Mouse (Mus musculus) small intestine, adult 2 months (tissue): ENCODE measurements at regions not wholly inside any gene's neighbourhood (a gene's known extent, or its start where the extent isn't known, plus 50 kb on each side); places are given as distances from the start of the nearest gene placed in this dataset.

ENCODE experiments used
- H3K27ac ChIP-seq: fragments of 200-500 bp; 2 replicates; pipeline ENCODE4 v1.5.1; 2012; ENCODE audit warnings: low read depth, low read length, control low read depth, inconsistent platforms; ENCODE audit not compliant: insufficient read depth
- H3K27me3 ChIP-seq: fragments of 200-500 bp; 2 replicates; pipeline ENCODE4 v1.6.1; 2012; ENCODE audit warnings: mild to moderate bottlenecking, moderate library complexity, low read length, inconsistent platforms; ENCODE audit not compliant: control insufficient read depth, insufficient read depth
- H3K36me3 ChIP-seq: fragments of 200-500 bp; 2 replicates; pipeline ENCODE4 v1.6.1; 2012; ENCODE audit warnings: mild to moderate bottlenecking, low read length, control low read depth, inconsistent platforms; ENCODE audit not compliant: control insufficient read depth, insufficient read depth
- H3K4me1 ChIP-seq: fragments of 200-500 bp; 2 replicates; pipeline ENCODE4 v1.6.1; 2012; ENCODE audit warnings: low read length, inconsistent platforms, mixed read lengths; ENCODE audit not compliant: control insufficient read depth, insufficient read depth, insufficient read length
- H3K4me3 ChIP-seq: fragments of 200-500 bp; 2 replicates; pipeline ENCODE4 v1.5.1; 2012; ENCODE audit warnings: low read depth, mild to moderate bottlenecking, control low read depth, inconsistent platforms, low read length, moderate library complexity
- CTCF ChIP-seq: fragments of 200-500 bp; IDR thresholded peaks from 2 replicates; pipeline ENCODE4 v1.5.1; 2012; ENCODE audit warnings: low read depth, mild to moderate bottlenecking, control low read depth, inconsistent platforms, low read length, moderate library complexity, mixed read lengths; ENCODE audit not compliant: insufficient replicate concordance, insufficient read length; ENCODE audit errors: extremely low read depth
- POLR2A ChIP-seq: fragments of 200-500 bp; IDR thresholded peaks from 2 replicates; pipeline ENCODE4 v1.6.1; 2012; ENCODE audit warnings: low read depth, mild to moderate bottlenecking, control low read depth, inconsistent platforms, low read length, moderate library complexity
- WGBS: fragments of 180-500 bp; shearing (Covaris S2); methylation state at CpG from one replicate; pipeline ENCODE4 v1.1.7; 2018; 5-methylcytosine and 5-hydroxymethylcytosine counted together

DNA sequence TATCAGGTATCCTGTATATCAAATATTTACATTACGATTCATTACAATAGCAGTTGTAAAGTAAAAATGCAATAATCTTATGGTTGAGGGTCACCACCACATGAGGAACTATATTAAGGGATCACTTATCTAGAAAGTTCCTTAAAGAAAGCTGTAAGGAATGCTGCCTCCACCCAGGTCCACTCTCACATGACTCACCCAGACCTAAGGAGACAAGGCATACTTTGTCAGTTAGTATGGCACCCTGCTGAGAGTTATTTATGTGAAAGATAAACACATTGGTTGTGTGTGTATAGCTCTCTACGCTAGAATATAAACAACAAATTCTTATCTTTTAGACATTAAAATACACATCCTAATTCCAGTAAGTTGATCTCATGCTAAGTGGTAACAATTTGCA, 619.6 kb upstream of the Cited2 start:
- WGBS: 59% methylated on average over 2 of the region's 2 CpGs
- no peak overlapping the region for H3K4me3 ChIP-seq

DNA sequence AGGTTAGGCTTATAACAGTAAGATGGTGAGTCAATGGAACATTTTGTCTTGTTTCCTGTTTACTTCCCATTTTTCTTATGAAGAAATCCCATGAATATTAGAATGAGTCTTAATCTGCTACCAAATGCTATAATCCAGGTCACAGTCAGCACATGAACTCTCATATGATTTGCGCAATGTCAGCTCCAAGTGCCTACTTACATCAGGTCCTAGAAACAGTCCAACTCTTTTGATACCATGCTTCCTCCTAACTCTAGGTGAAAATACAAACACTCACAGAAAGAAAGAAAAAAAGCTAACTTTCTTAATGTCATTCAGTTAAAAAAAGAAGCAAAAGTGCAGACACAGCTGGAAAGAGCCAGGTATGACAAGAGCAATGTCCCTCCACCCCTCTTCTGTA, 616.2 kb upstream of the Cited2 start:
- no peaks in the 10 kb centered on the region for H3K4me1 ChIP-seq
- 100% methylated on average over 1 of the region's 1 CpGs for WGBS
- H3K27me3 ChIP-seq: no peaks in the 10 kb centered on the region
- no peak overlapping the region for H3K27ac ChIP-seq
- no peak overlapping the region for H3K4me3 ChIP-seq
- no peaks in the 10 kb centered on the region for H3K36me3 ChIP-seq
- no peak for TF ChIP-seq CTCF
- no peak for TF ChIP-seq POLR2A

More for the DNA sequence above, 619.6 kb upstream of the Cited2 start:
- Histone ChIP-seq H3K27me3 (no peaks in the 10 kb centered on the region), H3K4me1 (no peaks in the 10 kb centered on the region), H3K36me3 (no peaks in the 10 kb centered on the region), H3K27ac (no peak overlapping the region)
- TF ChIP-seq POLR2A (no peak), CTCF (no peak)

DNA sequence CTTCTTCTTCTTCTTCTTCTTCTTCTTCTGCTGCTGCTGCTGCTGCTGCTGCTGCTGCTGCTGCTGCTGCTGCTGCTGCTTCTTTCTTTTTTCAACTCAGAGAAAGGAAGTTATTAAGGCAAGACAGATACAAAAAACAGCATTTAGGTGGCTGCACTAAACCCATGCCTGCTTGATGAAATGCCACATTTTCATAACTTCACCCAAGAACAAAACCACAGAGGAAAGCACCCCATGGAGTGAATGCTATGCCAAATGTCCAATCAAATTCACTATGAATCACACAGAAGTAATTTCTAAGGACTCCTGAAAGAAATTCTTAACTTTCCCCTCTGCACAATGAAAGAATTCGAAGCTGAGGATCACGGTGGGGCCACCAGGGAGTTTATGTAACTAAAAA, 611.9 kb upstream of the Cited2 start:
- H3K36me3 ChIP-seq: no peaks in the 10 kb centered on the region
- 84% methylated on average over 2 of the region's 2 CpGs for WGBS
- no peaks in the 10 kb centered on the region for H3K4me1 ChIP-seq
- no peak overlapping the region for H3K27ac ChIP-seq
- H3K27me3 ChIP-seq: no peaks in the 10 kb centered on the region
- no peak for TF ChIP-seq POLR2A
- no peak for TF ChIP-seq CTCF
- no peak overlapping the region for H3K4me3 ChIP-seq

- Histone ChIP-seq H3K4me3 (no peak overlapping the region), H3K27ac (no peak overlapping the region), H3K27me3 (no peaks in the 10 kb centered on the region), H3K4me1 (no peaks in the 10 kb centered on the region), H3K36me3 (no peaks in the 10 kb centered on the region)
- TF ChIP-seq POLR2A (no peak), CTCF (no peak)
- WGBS: 91% methylated on average over 4 of the region's 4 CpGs
These were observed 608.2 kb upstream of the Cited2 start for GRCm38 (mm10) chr10:17114805-17115204.

GRCm38 (mm10) chr10:17129391-17130163, 593.4 kb upstream of the Cited2 start:
- Histone ChIP-seq H3K27ac (no peak overlapping the region), H3K36me3 (no peaks in the 10 kb centered on the region), H3K27me3 (no peaks in the 10 kb centered on the region), H3K4me1 (no peaks in the 10 kb centered on the region), H3K4me3 (no peak overlapping the region)
- 89% methylated on average over 4 of the region's 4 CpGs for WGBS
- TF ChIP-seq CTCF: no peak

GRCm38 (mm10) chr10:17130661-17131060, 592.4 kb upstream of the Cited2 start:
- TF ChIP-seq CTCF (no peak), POLR2A (no peak)
- Histone ChIP-seq H3K4me3 (no peak overlapping the region), H3K36me3 (no peaks in the 10 kb centered on the region), H3K27ac (no peak overlapping the region), H3K27me3 (no peaks in the 10 kb centered on the region), H3K4me1 (no peaks in the 10 kb centered on the region)
- 82% methylated on average over 1 of the region's 1 CpGs for WGBS

DNA sequence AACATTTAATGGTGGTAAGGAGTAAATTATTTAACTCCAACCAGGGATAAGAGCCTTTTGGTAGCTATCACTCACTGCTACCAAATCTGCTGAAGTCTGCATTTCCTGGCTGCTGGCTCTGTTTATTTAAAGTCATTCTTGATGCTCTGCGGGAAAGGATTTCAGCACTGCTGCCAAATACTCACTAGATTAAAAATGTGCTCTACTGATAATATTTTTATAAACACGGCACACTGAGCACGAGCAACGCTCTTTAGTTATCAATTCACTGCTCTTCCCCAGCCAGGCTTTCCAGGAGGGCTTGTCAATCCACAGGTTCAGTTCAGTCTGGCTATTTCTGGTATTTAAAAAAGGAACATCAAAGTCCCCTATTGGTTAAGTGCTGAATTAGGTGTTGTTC, 591.3 kb upstream of the Cited2 start:
- Histone ChIP-seq H3K27ac (no peak overlapping the region), H3K36me3 (no peaks in the 10 kb centered on the region), H3K4me3 (no peak overlapping the region), H3K4me1 (no peaks in the 10 kb centered on the region), H3K27me3 (no peaks in the 10 kb centered on the region)
- WGBS: 49% methylated on average over 4 of the region's 4 CpGs
- TF ChIP-seq POLR2A (no peak), CTCF (no peak)
